Mouse (Mus musculus) retina, adult 2 months (tissue): ENCODE data around the gene Chil4.

Experiments
- DNase-seq: peaks from one replicate; pipeline ENCODE4 v3.0.0-alpha.2; 2012; ENCODE audit warnings: low read depth, low spot score

Chil4 gene

DNA sequence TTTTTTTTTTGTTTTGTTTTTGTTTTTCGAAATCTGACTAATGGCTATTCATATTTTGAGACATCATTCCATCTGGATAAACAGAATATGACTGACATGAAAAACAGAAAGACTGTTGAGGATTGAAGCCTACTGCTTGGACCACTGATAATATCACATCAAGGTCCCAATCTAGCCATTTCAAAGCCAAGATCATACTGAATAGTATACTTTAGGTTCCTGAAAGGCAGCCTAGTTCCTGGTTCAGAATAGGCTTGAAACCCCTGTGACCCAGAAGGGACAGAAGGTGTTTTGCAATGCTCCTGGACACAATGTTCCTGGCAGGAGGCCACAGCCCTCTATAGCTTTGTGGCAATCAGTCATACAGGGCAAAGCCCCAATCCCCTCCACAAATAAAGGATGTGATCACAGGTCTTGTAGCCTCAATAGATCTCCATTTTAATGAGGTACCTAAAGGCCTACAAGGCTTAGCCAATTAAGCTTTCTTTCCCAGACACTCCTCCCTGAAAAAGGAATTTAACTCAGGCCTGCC lies 48.7 kb downstream of the Chil4 start:
- no peak for DNase-seq

DNA sequence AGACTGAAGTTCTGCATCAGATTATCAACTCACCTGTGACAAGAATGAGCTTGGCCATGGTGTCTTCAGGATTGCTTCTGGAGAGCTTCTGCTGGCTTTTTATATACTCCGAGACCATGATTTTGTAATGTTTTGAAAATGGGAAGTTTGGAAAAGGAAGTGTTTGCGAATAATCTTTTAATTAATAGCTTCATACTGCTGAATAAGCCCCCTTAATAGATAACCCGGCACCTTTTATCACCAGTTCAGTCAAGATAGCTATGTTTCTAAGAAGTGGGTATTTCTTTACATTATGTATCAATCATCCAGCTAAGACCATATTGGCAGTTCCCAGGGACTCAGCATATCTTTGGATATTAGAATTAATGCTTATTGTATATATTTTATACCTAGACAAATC lies 51.8 kb downstream of the Chil4 start, which contains the start of gene Chil3:
Gene Chil3, minus strand, starts transcription at position 101 of the 400 bp plus-strand sequence.
- no peak for DNase-seq

DNA sequence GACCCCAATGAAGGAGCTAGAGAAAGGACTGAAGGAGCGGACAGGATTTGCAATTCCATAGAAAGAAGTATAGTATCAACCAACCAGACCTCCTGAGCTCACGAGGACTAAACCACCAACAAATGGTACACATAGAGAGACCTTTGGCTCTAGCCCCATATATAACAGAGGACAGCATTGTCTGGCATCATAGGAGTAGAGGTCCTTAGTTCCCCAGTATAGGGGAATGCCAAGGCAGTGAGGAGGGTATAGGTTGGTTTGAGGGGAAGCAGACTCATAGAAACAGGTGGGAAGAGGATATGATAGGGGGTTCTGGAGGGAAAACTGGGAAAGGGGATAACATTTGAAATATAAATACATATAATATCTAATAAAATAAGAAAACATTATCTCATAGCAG lies 64.9 kb downstream of the Chil4 start:
- no peak for DNase-seq
